Mouse (Mus musculus) CD4-positive, CD25-positive, alpha-beta regulatory T cell, adult 4 months (primary cell): Measurements from ENCODE around the gene Gm17689. TPM values are rescaled to one million over a fixed set of nuclear protein-coding genes. Genes with fewer than 3 reads are reported as not detected.

Source experiments
- ATAC-seq: one replicate; pipeline ENCODE4 v1.8.0; 2017
- polyA plus RNA-seq, 2 experiments: library from polyadenylated mRNA; unstranded; fragments of 100-300 nt; shearing (Covaris generic); gene quantifications; one replicate each; pipeline ENCODE4 v1.2.1; 2017

The Gm17689 gene
- not detected for polyA plus RNA-seq

DNA sequence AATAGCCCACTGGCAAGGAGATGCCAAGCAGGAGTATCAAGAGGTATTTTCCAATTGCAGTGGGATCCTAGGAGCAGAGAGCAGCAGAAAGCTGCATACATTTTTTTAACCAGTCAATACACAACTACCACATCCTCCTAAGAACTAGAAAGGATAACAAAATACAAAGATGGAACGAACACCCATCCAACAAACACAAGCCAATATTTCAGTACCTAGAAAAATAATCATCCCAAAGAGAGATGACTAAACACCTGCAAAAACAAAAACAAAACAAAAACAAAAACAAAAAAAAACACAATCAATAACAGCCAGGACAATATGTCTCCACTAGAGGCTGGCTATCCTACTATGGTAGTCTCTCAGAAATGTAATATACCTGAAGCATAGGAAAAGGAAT lies at the start of gene Gm17689:
Gene Gm17689 (minus strand): TSS at position 101 of the 400 bp plus-strand sequence.
- no peak for ATAC-seq

DNA sequence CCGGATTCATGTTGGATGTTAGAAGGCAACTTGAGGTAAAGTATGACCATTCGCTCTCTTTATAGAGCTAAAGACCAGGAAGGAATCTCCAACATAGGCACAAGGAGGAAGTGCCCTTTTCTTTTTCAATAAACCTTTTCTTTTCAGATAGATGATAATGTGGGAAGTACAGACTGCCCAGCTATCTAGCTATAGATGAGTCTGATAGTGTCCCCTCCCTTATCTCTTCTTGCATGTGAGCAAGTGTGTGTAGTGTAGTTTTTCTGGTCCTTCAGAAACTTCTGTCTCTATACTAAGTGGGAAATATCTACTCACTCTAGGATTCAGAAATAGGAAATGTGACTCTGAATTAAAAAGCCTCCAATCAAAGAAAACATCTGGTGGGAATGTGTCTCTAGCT lies 40.6 kb downstream of the Gm17689 start, which contains the start of gene Gm5615:
Gene Gm5615 (minus strand): TSS at position 101 of the 400 bp plus-strand sequence.
- no peak for ATAC-seq

Other genes starting within 250 kb of the Gm17689 start
- gene Gm7257, start 150.8 kb downstream of the Gm17689 start, polyA plus RNA-seq, result not detected
- gene Gm9513, start 107.0 kb downstream of the Gm17689 start, polyA plus RNA-seq, result not detected
- not detected for gene Gm5615, start 40.7 kb downstream of the Gm17689 start, polyA plus RNA-seq
- not detected for gene A630095E13Rik, start 60.7 kb upstream of the Gm17689 start, polyA plus RNA-seq
- gene Acrv1, start 110.6 kb upstream of the Gm17689 start, polyA plus RNA-seq, result not detected
- 1 to 10 TPM; 6.1 to 7.0 TPM for gene Chek1, start 144.4 kb upstream of the Gm17689 start, polyA plus RNA-seq
- 100 to 1,000 TPM; 223 to 232 TPM for gene Stt3a, start 185.0 kb upstream of the Gm17689 start, polyA plus RNA-seq
- gene Ei24, start 214.8 kb upstream of the Gm17689 start, polyA plus RNA-seq, result 10 to 100 TPM; 12.9 to 13.7 TPM
- 1 to 10 TPM in 1 of 2 experiments, not detected in 1; 1.6 TPM for gene Fez1, start 239.2 kb upstream of the Gm17689 start, polyA plus RNA-seq